Mouse (Mus musculus) heart, adult 2 months (tissue): ENCODE measurements at regions not wholly inside any gene's neighbourhood (a gene's known extent, or its start where the extent isn't known, plus 50 kb on each side); places are given as distances from the start of the nearest gene placed in this dataset.
A peak's percentile ranks its signal among the peaks of the same experiment; 100 is the strongest.

Experiments
- DNase-seq, 2 experiments: peaks; one replicate each; pipeline ENCODE4 v3.0.0; 2021
- H3K27ac ChIP-seq: fragments of 200-600 bp; 2 replicates; pipeline ENCODE4 v1.8.1; 2022
- H3K27me3 ChIP-seq: fragments of 200-500 bp; 2 replicates; pipeline ENCODE4 v1.6.1; 2012; ENCODE audit warnings: mild to moderate bottlenecking, low read length, inconsistent platforms, mixed read lengths; ENCODE audit not compliant: control insufficient read depth, insufficient read depth
- H3K36me3 ChIP-seq: fragments of 200-500 bp; 2 replicates; pipeline ENCODE4 v1.6.1; 2012; ENCODE audit warnings: low read length, inconsistent platforms; ENCODE audit not compliant: control insufficient read depth, insufficient read depth
- H3K4me1 ChIP-seq: fragments of 200-500 bp; 2 replicates; pipeline ENCODE4 v1.6.1; 2011; ENCODE audit warnings: low read length; ENCODE audit not compliant: control insufficient read depth, insufficient read depth
- H3K4me3 ChIP-seq: fragments of 200-600 bp; 2 replicates; pipeline ENCODE4 v1.8.1; 2022
- H3K79me2 ChIP-seq: fragments of 200-500 bp; replicated peaks from 2 replicates; pipeline ENCODE4 v1.6.1; 2012; ENCODE audit warnings: mild to moderate bottlenecking, inconsistent platforms, low read length, moderate library complexity, mixed read lengths; ENCODE audit not compliant: control insufficient read depth, insufficient read depth
- H3K9ac ChIP-seq: fragments of 200-500 bp; 2 replicates; pipeline ENCODE4 v1.6.1; 2012; ENCODE audit warnings: low read depth, mild to moderate bottlenecking, control low read depth, inconsistent platforms, low read length, mixed read lengths
- CTCF ChIP-seq: fragments of 200-600 bp; IDR thresholded peaks from 2 replicates; pipeline ENCODE4 v1.8.1; 2022; ENCODE audit warnings: antibody characterized with exemption, mild to moderate bottlenecking, moderate library complexity
- EP300 ChIP-seq: fragments of 200-500 bp; IDR thresholded peaks from 2 replicates; pipeline ENCODE4 v1.6.1; 2011; ENCODE audit warnings: low read depth, low read length, control low read depth; ENCODE audit not compliant: insufficient read depth
- POLR2A ChIP-seq: fragments of 200-500 bp; IDR thresholded peaks from 2 replicates; pipeline ENCODE4 v1.6.1; 2011; ENCODE audit warnings: mild to moderate bottlenecking, low read depth, low read length, control low read depth; ENCODE audit not compliant: insufficient read depth
- WGBS: fragments of 180-500 bp; shearing (Covaris S2); methylation state at CpG from one replicate; pipeline ENCODE4 v1.1.7; 2018; 5-methylcytosine and 5-hydroxymethylcytosine counted together
- intact Hi-C: fragments of 180-260 bp; cut with DNase I; formaldehyde crosslinking; loops from one replicate; pipeline ENCODE4 v1.15.1; 2025

- TF ChIP-seq EP300, result no peak
- TF ChIP-seq POLR2A, result no peak
- no peak for TF ChIP-seq CTCF
- no peaks in the 10 kb centered on the region for H3K79me2 ChIP-seq
- no peak overlapping the region for H3K9ac ChIP-seq
- peaks cover 3% of the 10 kb centered on the region; the same call in 1 of the 2 replicates for H3K36me3 ChIP-seq
- H3K4me3 ChIP-seq, result no peak overlapping the region
- no peaks in the 10 kb centered on the region for H3K27me3 ChIP-seq
- no peaks in the 10 kb centered on the region; the same call in 1 of the 2 replicates for H3K4me1 ChIP-seq
- WGBS, result 75% methylated on average over 14 of the region's 14 CpGs
- DNase-seq, result no peak
- H3K27ac ChIP-seq, result no peak overlapping the region
- intact Hi-C loops, result no loop called here
These were observed 451.5 kb upstream of the Ubash3b start for GRCm38 (mm10) chr9:41612802-41613550.

- WGBS, result 15% methylated on average over 7 of the region's 7 CpGs
These were observed 450.9 kb upstream of the Ubash3b start for GRCm38 (mm10) chr9:41612452-41612795.

GRCm38 (mm10) chr9:41611534-41612451 is 450.3 kb upstream of the Ubash3b start:
- peak overlapping the region; percentile 7; the same call in 1 of the 2 replicates for H3K27ac ChIP-seq
- H3K4me3 ChIP-seq, result peak overlapping the region; percentile 22
- H3K79me2 ChIP-seq, result no peaks in the 10 kb centered on the region
- intact Hi-C loops, result no loop called here
- H3K9ac ChIP-seq, result no peak overlapping the region
- DNase-seq, result no peak
- no peaks in the 10 kb centered on the region; the same call in 1 of the 2 replicates for H3K4me1 ChIP-seq
- 30% methylated on average over 11 of the region's 11 CpGs for WGBS
- TF ChIP-seq EP300 (no peak), POLR2A (no peak), CTCF (no peak)
- H3K36me3 ChIP-seq, result peaks cover 3% of the 10 kb centered on the region; the same call in 1 of the 2 replicates
- H3K27me3 ChIP-seq, result no peaks in the 10 kb centered on the region

More at GRCm38 (mm10) chr9:41612452-41612795, 450.9 kb upstream of the Ubash3b start:
- no peaks in the 10 kb centered on the region for H3K79me2 ChIP-seq
- TF ChIP-seq CTCF (no peak), POLR2A (no peak), EP300 (no peak)
- H3K36me3 ChIP-seq, result peaks cover 3% of the 10 kb centered on the region; the same call in 1 of the 2 replicates
- H3K9ac ChIP-seq, result no peak overlapping the region
- DNase-seq, result no peak
- H3K4me3 ChIP-seq, result peak overlapping the region; percentile 22
- peak overlapping the region; percentile 7; the same call in 1 of the 2 replicates for H3K27ac ChIP-seq
- no peaks in the 10 kb centered on the region; the same call in 1 of the 2 replicates for H3K4me1 ChIP-seq
- H3K27me3 ChIP-seq, result no peaks in the 10 kb centered on the region
- intact Hi-C loops, result no loop called here

- 87% methylated on average over 4 of the region's 4 CpGs for WGBS
- Histone ChIP-seq H3K27me3 (no peaks in the 10 kb centered on the region), H3K9ac (no peak overlapping the region), H3K4me3 (no peak overlapping the region), H3K36me3 (peaks cover 3% of the 10 kb centered on the region; the same call in 1 of the 2 replicates), H3K4me1 (no peaks in the 10 kb centered on the region; the same call in 1 of the 2 replicates), H3K79me2 (no peaks in the 10 kb centered on the region), H3K27ac (no peak overlapping the region)
- intact Hi-C loops, result no loop called here
- TF ChIP-seq CTCF (no peak), EP300 (no peak), POLR2A (no peak)
- DNase-seq, result no peak
These were observed 448.9 kb upstream of the Ubash3b start for GRCm38 (mm10) chr9:41610347-41610746.

- Histone ChIP-seq H3K36me3 (no peaks in the 10 kb centered on the region; the same call in 1 of the 2 replicates), H3K9ac (no peak overlapping the region), H3K4me1 (no peaks in the 10 kb centered on the region), H3K27me3 (no peaks in the 10 kb centered on the region), H3K79me2 (no peaks in the 10 kb centered on the region), H3K4me3 (no peak overlapping the region), H3K27ac (no peak overlapping the region)
- no peak for TF ChIP-seq EP300
- no peak for TF ChIP-seq POLR2A
- TF ChIP-seq CTCF, result no peak
- DNase-seq, result no peak
- 77% methylated on average over 1 of the region's 1 CpGs for WGBS
- intact Hi-C loops, result no loop called here
These were observed 444.6 kb upstream of the Ubash3b start for GRCm38 (mm10) chr9:41606136-41606535.

GRCm38 (mm10) chr9:41604916-41605315 is 443.4 kb upstream of the Ubash3b start:
- Histone ChIP-seq H3K27me3 (no peaks in the 10 kb centered on the region), H3K79me2 (no peaks in the 10 kb centered on the region), H3K27ac (no peak overlapping the region), H3K4me3 (no peak overlapping the region), H3K4me1 (no peaks in the 10 kb centered on the region; the same call in 1 of the 2 replicates), H3K9ac (no peak overlapping the region), H3K36me3 (no peaks in the 10 kb centered on the region; the same call in 1 of the 2 replicates)
- TF ChIP-seq CTCF (no peak), EP300 (no peak), POLR2A (no peak)
- WGBS, result 86% methylated on average over 1 of the region's 1 CpGs
- DNase-seq, result no peak
- intact Hi-C loops, result no loop called here
